Mouse (Mus musculus): ENCODE data around the gene Pcgf3. TPM values are rescaled to one million over a fixed set of nuclear protein-coding genes. Genes with fewer than 3 reads are reported as not detected.
A peak's percentile ranks its signal among the peaks of the same experiment; 100 is the strongest.

Pcgf3 gene
- polyA plus RNA-seq, 1 experiment from 2014 or later: 26.5 TPM

GRCm38 (mm10) chr5:108521896-108522295 lies 60.9 kb downstream of the Pcgf3 start:
- no peaks in the 10 kb centered on the region for H3K9me3 ChIP-seq (ENCODE audit: low read depth, low read length)
- H3K27me3 ChIP-seq (ENCODE audit: insufficient read depth, low read length): no peaks in the 10 kb centered on the region
- no peak overlapping the region for H3K27ac ChIP-seq (ENCODE audit: low read depth)
- no peak for TF ChIP-seq CTCF (IDR thresholded peaks at IDR 0.05; ENCODE audit: low read depth)
- H3K4me3 ChIP-seq (ENCODE audit: low read depth, low read length): no peak overlapping the region
- H3K36me3 ChIP-seq (ENCODE audit: insufficient read depth): no peaks in the 10 kb centered on the region
- H3K9ac ChIP-seq: no peak overlapping the region
- DNase-seq (no peak), ATAC-seq (ENCODE audit: insufficient read depth) (no peak)
- 75% methylated on average over 3 of the region's 3 CpGs for WGBS
- no peaks in the 10 kb centered on the region for H3K4me1 ChIP-seq (ENCODE audit: insufficient read depth)
- no peak overlapping the region for H3K4me2 ChIP-seq

DNA sequence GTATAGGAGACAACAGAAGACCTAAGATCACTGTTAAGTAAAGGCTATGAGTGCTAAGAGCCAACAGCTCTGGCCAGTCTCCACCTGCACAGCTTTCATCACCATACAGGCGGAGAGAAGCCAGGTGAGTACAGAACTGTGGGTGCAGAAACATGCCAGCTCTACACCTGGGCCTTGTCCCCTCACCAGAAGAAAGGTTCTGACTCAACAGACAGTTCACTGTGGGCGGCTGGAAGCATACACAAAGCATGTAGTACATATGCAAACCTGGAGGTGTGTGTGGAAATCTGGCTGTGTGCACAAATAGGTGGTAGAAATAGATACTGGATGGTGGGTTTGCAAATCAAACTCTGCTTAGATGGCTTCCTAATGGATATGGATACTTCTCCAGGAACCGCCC lies 61.6 kb downstream of the Pcgf3 start:
- no peak for TF ChIP-seq CTCF (IDR thresholded peaks at IDR 0.05; ENCODE audit: low read depth)
- H3K4me1 ChIP-seq (ENCODE audit: insufficient read depth): no peaks in the 10 kb centered on the region
- ATAC-seq (ENCODE audit: insufficient read depth) (no peak), DNase-seq (no peak)
- 85% methylated on average over 3 of the region's 3 CpGs for WGBS
- no peak overlapping the region for H3K27ac ChIP-seq (ENCODE audit: low read depth)
- no peaks in the 10 kb centered on the region for H3K9me3 ChIP-seq (ENCODE audit: low read depth, low read length)
- H3K9ac ChIP-seq: no peak overlapping the region
- H3K36me3 ChIP-seq (ENCODE audit: insufficient read depth): no peaks in the 10 kb centered on the region
- no peaks in the 10 kb centered on the region for H3K27me3 ChIP-seq (ENCODE audit: insufficient read depth, low read length)
- H3K4me3 ChIP-seq (ENCODE audit: low read depth, low read length): no peak overlapping the region
- no peak overlapping the region for H3K4me2 ChIP-seq

- no peak for TF ChIP-seq CTCF (IDR thresholded peaks at IDR 0.05; ENCODE audit: low read depth)
- Histone ChIP-seq H3K27me3 (ENCODE audit: insufficient read depth, low read length) (no peaks in the 10 kb centered on the region), H3K4me2 (no peak overlapping the region), H3K27ac (ENCODE audit: low read depth) (no peak overlapping the region), H3K4me1 (ENCODE audit: insufficient read depth) (no peaks in the 10 kb centered on the region), H3K9ac (no peak overlapping the region), H3K36me3 (ENCODE audit: insufficient read depth) (no peaks in the 10 kb centered on the region), H3K4me3 (ENCODE audit: low read depth, low read length) (no peak overlapping the region), H3K9me3 (ENCODE audit: low read depth, low read length) (peaks cover 4% of the 10 kb centered on the region; the same call in 1 of the 2 replicates)
- DNase-seq: no peak
- WGBS: 82% methylated on average over 2 of the region's 2 CpGs
- no peak for ATAC-seq (ENCODE audit: insufficient read depth)
Measured at GRCm38 (mm10) chr5:108534188-108534587, 73.2 kb downstream of the Pcgf3 start.

DNA sequence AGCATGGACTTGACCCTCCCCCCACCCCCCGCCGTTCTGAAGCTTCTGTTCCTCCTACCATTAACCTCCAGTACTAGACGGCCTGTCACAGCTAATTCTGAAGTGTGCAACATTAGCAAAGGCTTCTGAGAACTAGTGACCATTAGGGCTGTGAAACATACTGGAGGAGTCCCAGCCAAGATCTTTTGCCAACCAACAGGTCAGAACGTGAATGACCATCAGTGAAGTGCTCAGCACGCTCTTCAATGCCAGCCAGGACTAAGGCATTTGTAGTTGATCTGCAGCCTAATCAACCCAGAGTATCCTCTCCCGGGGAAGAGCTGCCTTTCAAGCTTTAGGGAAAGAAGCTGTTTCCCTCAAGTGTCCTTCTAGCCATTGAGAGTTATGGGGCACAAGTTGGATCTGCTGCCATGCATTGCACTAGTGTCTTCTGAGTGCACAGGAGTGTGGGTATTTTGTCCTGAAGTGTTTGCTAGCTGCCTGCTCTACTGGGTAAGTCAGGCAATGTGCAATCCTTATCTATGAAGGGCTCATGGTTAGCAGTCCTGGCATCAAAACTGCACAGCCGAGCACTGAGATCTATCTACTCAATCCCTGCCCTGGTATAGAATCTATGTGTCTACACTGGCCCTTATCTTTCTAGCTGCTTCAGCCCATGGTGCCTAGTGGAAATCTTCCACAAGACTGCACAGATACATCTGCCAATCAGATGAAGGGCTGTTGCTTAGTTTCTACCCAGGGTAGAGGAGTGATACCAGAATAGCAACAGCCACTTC lies 82.7 kb downstream of the Pcgf3 start:
- Histone ChIP-seq H3K4me1 (ENCODE audit: insufficient read depth) (no peaks in the 10 kb centered on the region), H3K27ac (ENCODE audit: low read depth) (no peak overlapping the region), H3K36me3 (ENCODE audit: insufficient read depth) (no peaks in the 10 kb centered on the region), H3K4me2 (no peak overlapping the region), H3K9ac (no peak overlapping the region), H3K4me3 (ENCODE audit: low read depth, low read length) (no peak overlapping the region), H3K27me3 (ENCODE audit: insufficient read depth, low read length) (0 out of 2 replicates have a peak, but pooled peaks cover 3% of the 10 kb centered on the region), H3K9me3 (ENCODE audit: low read depth, low read length) (no peaks in the 10 kb centered on the region)
- WGBS: 61% methylated on average over 7 of the region's 7 CpGs
- DNase-seq (no peak), ATAC-seq (ENCODE audit: insufficient read depth) (no peak)
- TF ChIP-seq CTCF (IDR thresholded peaks at IDR 0.05; ENCODE audit: low read depth): no peak

- no peaks in the 10 kb centered on the region for H3K9me3 ChIP-seq (ENCODE audit: low read depth, low read length)
- WGBS: 86% methylated on average over 5 of the region's 5 CpGs
- no peak overlapping the region for H3K9ac ChIP-seq
- no peak for TF ChIP-seq CTCF (IDR thresholded peaks at IDR 0.05; ENCODE audit: low read depth)
- no peak overlapping the region for H3K4me3 ChIP-seq (ENCODE audit: low read depth, low read length)
- H3K27me3 ChIP-seq (ENCODE audit: insufficient read depth, low read length): peaks cover 28% of the 10 kb centered on the region
- H3K4me1 ChIP-seq (ENCODE audit: insufficient read depth): no peaks in the 10 kb centered on the region
- H3K4me2 ChIP-seq: no peak overlapping the region
- no peak for DNase-seq
- ATAC-seq (ENCODE audit: insufficient read depth): no peak
- no peaks in the 10 kb centered on the region for H3K36me3 ChIP-seq (ENCODE audit: insufficient read depth)
- H3K27ac ChIP-seq (ENCODE audit: low read depth): no peak overlapping the region
Measured at GRCm38 (mm10) chr5:108547636-108548035, 86.6 kb downstream of the Pcgf3 start.

DNA sequence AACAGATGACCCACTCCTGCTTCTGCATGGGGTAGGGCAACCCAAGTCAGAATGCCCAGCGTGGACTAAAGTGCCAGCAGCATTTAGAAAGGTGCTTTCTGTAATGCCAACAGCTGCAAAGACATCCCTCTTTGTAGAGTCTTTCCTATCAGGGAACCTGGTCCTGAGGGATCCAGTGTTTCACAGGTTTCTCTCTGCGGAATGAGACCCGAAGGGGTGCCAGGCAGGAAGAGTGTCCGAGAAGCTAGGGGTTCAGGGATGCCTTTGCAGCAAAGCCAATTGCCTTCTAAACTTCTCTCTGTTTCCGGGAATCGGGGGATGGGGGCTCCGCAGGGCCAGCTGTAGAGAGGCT lies 88.1 kb downstream of the Pcgf3 start:
- DNase-seq (no peak), ATAC-seq (ENCODE audit: insufficient read depth) (no peak)
- 19% methylated on average over 7 of the region's 7 CpGs for WGBS
- H3K27ac ChIP-seq (ENCODE audit: low read depth): no peak overlapping the region
- peak overlapping the region; percentile 55; the same call in 1 of the 2 replicates for H3K4me2 ChIP-seq
- no peak for TF ChIP-seq CTCF (IDR thresholded peaks at IDR 0.05; ENCODE audit: low read depth)
- no peaks in the 10 kb centered on the region for H3K36me3 ChIP-seq (ENCODE audit: insufficient read depth)
- H3K9ac ChIP-seq: no peak overlapping the region
- H3K4me3 ChIP-seq (ENCODE audit: low read depth, low read length): no peak overlapping the region
- H3K9me3 ChIP-seq (ENCODE audit: low read depth, low read length): no peaks in the 10 kb centered on the region
- peaks cover 28% of the 10 kb centered on the region for H3K27me3 ChIP-seq (ENCODE audit: insufficient read depth, low read length)
- H3K4me1 ChIP-seq (ENCODE audit: insufficient read depth): no peaks in the 10 kb centered on the region

DNA sequence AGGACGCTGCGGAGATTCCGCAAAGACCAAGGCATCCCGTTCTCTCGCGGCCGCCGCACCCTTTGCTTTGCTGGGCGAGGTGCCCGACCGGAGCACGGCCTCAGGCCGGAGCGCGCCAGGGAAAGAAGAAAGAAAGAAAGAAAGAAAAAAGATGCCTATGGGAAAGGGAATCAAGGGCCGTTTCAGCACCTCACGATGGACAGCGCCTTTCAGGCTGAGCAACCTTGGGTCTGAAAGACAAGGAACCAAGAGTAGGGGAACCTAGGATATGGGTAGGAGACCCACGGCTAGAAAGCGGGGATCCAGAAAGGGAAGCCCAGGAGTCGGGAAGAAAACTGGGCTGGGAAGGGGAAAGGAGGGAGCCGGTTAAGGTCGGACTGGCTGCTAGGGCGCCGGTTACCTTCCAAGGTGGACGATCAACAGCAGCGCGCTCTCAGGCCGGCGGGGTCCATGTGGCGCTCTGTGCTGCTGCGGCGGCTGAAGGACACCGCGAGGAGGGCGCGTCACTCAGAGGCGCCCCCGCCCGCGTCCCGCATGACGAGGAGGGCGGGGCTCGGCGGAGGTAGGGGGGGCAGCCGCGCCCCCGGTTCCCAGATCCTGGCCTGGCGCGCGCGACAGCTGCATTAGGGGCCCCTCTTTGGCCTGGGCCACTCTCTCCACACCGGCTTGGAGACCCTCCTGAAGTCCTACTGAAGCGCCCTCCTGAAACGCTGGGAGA lies 88.6 kb downstream of the Pcgf3 start, which contains the start of gene Cplx1:
Gene Cplx1, minus strand, starts transcription at position 536 of the 718 bp plus-strand sequence.
- WGBS: under 1% methylated on average over 54 of the region's 56 CpGs
- peak; percentile 89 for DNase-seq
- Histone ChIP-seq H3K4me1 (ENCODE audit: insufficient read depth) (no peaks in the 10 kb centered on the region), H3K9ac (no peak within 1 kb of the TSS), H3K9me3 (ENCODE audit: low read depth, low read length) (no peaks in the 10 kb centered on the region), H3K4me3 (ENCODE audit: low read depth, low read length) (peak within 1 kb of the TSS; percentile 29), H3K27me3 (ENCODE audit: insufficient read depth, low read length) (peaks cover 28% of the 10 kb centered on the region), H3K27ac (ENCODE audit: low read depth) (no peak within 1 kb of the TSS), H3K4me2 (peak within 1 kb of the TSS; percentile 55), H3K36me3 (ENCODE audit: insufficient read depth) (no peaks in the 10 kb centered on the region)
- no peak for TF ChIP-seq CTCF (IDR thresholded peaks at IDR 0.05; ENCODE audit: low read depth)
- ATAC-seq (ENCODE audit: insufficient read depth): peak; percentile 85
